Mouse (Mus musculus) midbrain, embryonic 15.5 days (tissue): ENCODE measurements around the gene F13a1. TPM values are rescaled to one million over a fixed set of nuclear protein-coding genes. Genes with fewer than 3 reads are reported as not detected.

Experiments
- ATAC-seq: fragments of 200-750 bp; cut with Nextera tagmentation; replicated peaks from 2 replicates; pipeline ENCODE4 v1.8.0; 2017; ENCODE audit warnings: moderate TSS enrichment
- H3K27ac ChIP-seq: fragments of 300-500 bp; sonication (generic); 2 replicates; pipeline ENCODE4 v1.5.1; 2015; ENCODE audit warnings: mild to moderate bottlenecking, inconsistent platforms
- H3K27me3 ChIP-seq: fragments of 300-500 bp; sonication (generic); replicated peaks from 2 replicates; pipeline ENCODE4 v1.6.1; 2015; ENCODE audit warnings: inconsistent platforms
- H3K36me3 ChIP-seq: fragments of 300-500 bp; sonication (generic); replicated peaks from 2 replicates; pipeline ENCODE4 v1.6.1; 2015; ENCODE audit warnings: inconsistent platforms
- H3K4me1 ChIP-seq: fragments of 300-500 bp; sonication (generic); 2 replicates; pipeline ENCODE4 v1.6.1; 2015; ENCODE audit warnings: inconsistent platforms
- H3K4me2 ChIP-seq: fragments of 300-500 bp; sonication (generic); 2 replicates; pipeline ENCODE4 v1.6.1; 2015; ENCODE audit warnings: inconsistent platforms, mild to moderate bottlenecking, moderate library complexity
- H3K4me3 ChIP-seq: fragments of 300-500 bp; sonication (generic); 2 replicates; pipeline ENCODE4 v1.5.1; 2015; ENCODE audit warnings: mild to moderate bottlenecking, inconsistent platforms
- H3K9ac ChIP-seq: fragments of 300-500 bp; sonication (generic); 2 replicates; pipeline ENCODE4 v1.6.1; 2015; ENCODE audit warnings: mild to moderate bottlenecking, inconsistent platforms
- H3K9me3 ChIP-seq: fragments of 300-500 bp; sonication (generic); 2 replicates; pipeline ENCODE4 v1.6.1; 2016; ENCODE audit warnings: inconsistent platforms
- WGBS: fragments of 180-500 bp; shearing (Covaris S2); methylation state at CpG from one replicate; pipeline ENCODE4 v1.1.7; 2015; ENCODE audit warnings: mixed read lengths; 5-methylcytosine and 5-hydroxymethylcytosine counted together
- polyA plus RNA-seq: library from polyadenylated mRNA; unstranded; fragments of >200 nt; fragmentation: Nextera tagmentation; extraction: Ambion mirVana; gene quantifications from 2 replicates; pipeline ENCODE4 v1.2.1, GENCODE M21; 2015

F13a1 gene
- polyA plus RNA-seq, result 17.3 and 19.4 TPM in 2 replicates

DNA sequence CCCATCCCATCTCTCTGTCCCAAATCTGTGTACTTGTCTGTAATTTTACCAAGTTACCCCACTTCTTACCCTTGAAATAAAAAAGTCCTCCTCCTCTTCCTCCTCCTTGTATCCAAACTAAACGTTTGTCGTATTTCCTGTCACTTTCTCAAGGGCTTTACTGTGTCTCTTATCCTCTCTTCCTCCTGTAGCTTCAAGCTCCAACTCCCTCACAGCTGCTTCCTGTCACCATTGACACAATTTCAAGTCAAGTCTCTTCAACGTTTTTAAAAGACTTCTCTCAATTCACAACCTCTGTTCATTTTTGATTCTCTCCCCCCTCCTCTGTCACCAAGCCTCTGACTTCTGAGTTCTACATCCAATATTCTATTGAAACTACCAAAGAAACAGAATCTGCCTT, at the start of gene F13a1:
Gene F13a1 (minus strand): TSS at position 119 of the 400 bp plus-strand sequence.
- WGBS, result 76% methylated on average over 3 of the region's 3 CpGs
- Histone ChIP-seq H3K27me3 (no peaks in the 10 kb centered on the region), H3K36me3 (no peaks in the 10 kb centered on the region), H3K9me3 (no peaks in the 10 kb centered on the region), H3K4me1 (no peaks in the 10 kb centered on the region), H3K4me2 (no peak within 1 kb of the TSS), H3K4me3 (no peak within 1 kb of the TSS), H3K9ac (no peak within 1 kb of the TSS), H3K27ac (no peak within 1 kb of the TSS)
- no peak for ATAC-seq

DNA sequence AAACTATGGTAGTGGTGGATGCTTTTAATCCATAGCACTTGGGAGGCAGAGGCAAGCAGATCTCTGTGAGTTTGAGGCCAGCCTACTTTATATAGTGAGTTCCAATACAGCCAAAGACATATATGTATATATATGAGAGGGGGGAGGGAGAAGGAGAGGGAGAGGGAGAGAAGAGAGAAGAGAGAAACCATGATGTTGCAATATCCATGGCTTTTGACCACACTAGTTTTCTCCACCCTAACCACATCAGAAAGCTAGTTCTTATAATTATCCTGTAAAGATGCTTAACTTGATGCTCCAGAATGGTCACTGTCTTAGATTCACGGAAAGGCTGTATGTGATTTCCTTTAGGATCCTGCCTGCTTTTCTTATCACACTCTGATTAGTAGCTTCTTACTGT, 41.6 kb upstream of the F13a1 start:
- H3K4me2 ChIP-seq, result no peak overlapping the region
- 96% methylated on average over 1 of the region's 1 CpGs for WGBS
- H3K27me3 ChIP-seq, result no peaks in the 10 kb centered on the region
- H3K4me3 ChIP-seq, result no peak overlapping the region
- no peak for ATAC-seq
- no peak overlapping the region for H3K27ac ChIP-seq
- no peak overlapping the region for H3K9ac ChIP-seq
- no peaks in the 10 kb centered on the region for H3K4me1 ChIP-seq
- no peaks in the 10 kb centered on the region for H3K36me3 ChIP-seq
- H3K9me3 ChIP-seq, result no peaks in the 10 kb centered on the region

DNA sequence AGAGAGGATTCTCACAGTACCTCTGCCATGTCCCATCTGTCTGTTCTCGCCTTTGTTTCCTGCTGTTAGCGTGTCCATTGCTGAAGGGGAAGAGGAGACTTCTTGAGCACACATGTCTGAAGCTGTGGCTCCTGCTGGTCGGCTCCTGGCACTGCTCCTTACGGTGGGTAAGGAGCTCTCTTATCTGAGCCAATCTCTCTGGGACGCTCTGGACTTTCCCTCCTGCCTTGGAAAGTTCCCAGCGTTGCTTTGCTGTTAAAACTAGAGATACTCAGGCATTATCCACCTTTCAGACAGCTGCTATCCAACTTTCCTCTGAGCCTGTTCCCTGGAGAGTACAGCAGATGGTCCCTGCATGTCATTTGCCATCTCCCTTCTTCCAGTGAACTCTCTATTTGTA, 39.1 kb upstream of the F13a1 start:
- H3K27ac ChIP-seq, result no peak overlapping the region
- no peak for ATAC-seq
- no peaks in the 10 kb centered on the region for H3K4me1 ChIP-seq
- H3K36me3 ChIP-seq, result no peaks in the 10 kb centered on the region
- 73% methylated on average over 6 of the region's 6 CpGs for WGBS
- no peak overlapping the region for H3K9ac ChIP-seq
- no peaks in the 10 kb centered on the region for H3K27me3 ChIP-seq
- no peaks in the 10 kb centered on the region for H3K9me3 ChIP-seq
- H3K4me3 ChIP-seq, result no peak overlapping the region
- no peak overlapping the region for H3K4me2 ChIP-seq

DNA sequence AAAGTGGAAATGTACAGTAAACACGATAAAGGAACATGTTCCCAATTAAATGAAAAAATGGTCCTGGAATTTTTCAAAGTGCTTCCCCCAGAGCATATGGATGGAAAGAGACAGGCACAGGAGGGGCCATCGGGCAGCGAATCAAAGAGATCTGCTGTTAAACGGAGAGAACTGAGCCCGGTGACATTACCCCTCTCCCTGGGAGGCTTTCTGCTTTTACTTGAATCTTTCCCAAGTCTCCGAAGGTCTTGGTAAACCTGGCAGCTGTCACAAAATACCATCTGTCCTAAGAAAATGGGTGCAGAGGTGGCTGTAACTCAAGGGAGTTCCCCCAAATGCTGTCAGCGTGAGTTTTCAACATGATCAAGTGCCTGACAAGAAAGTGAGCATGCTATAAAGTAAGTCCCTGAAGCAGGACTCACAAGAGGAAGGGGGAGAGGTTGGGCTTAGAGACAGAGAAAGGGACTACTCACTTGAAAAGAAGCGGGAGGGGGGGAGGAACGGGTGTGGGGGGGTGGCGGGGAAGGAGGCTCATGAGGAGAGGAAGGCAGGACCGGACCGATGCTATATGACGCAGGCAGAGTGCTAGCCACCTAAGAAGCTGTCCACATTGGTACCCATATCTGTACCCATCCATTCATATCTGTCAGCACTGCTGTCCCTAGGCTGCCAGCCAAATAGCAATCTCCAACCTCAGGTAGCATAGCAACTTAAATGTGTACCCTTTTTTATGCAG, 31.6 kb upstream of the F13a1 start:
- Histone ChIP-seq H3K36me3 (no peaks in the 10 kb centered on the region), H3K9me3 (no peaks in the 10 kb centered on the region), H3K27me3 (no peaks in the 10 kb centered on the region), H3K27ac (no peak overlapping the region), H3K4me3 (no peak overlapping the region), H3K9ac (no peak overlapping the region), H3K4me2 (peak overlapping the region; percentile 17; the same call in 1 of the 2 replicates), H3K4me1 (peaks cover 6% of the 10 kb centered on the region; the same call in 1 of the 2 replicates)
- peak; percentile 54 for ATAC-seq
- 36% methylated on average over 13 of the region's 13 CpGs for WGBS

GRCm38 (mm10) chr13:37071390-37071789, 21.3 kb upstream of the F13a1 start:
- Histone ChIP-seq H3K36me3 (no peaks in the 10 kb centered on the region), H3K4me2 (no peak overlapping the region), H3K4me3 (no peak overlapping the region), H3K4me1 (no peaks in the 10 kb centered on the region), H3K27ac (no peak overlapping the region), H3K27me3 (no peaks in the 10 kb centered on the region), H3K9ac (no peak overlapping the region), H3K9me3 (no peaks in the 10 kb centered on the region)
- ATAC-seq, result no peak
- WGBS, result 87% methylated on average over 3 of the region's 3 CpGs

DNA sequence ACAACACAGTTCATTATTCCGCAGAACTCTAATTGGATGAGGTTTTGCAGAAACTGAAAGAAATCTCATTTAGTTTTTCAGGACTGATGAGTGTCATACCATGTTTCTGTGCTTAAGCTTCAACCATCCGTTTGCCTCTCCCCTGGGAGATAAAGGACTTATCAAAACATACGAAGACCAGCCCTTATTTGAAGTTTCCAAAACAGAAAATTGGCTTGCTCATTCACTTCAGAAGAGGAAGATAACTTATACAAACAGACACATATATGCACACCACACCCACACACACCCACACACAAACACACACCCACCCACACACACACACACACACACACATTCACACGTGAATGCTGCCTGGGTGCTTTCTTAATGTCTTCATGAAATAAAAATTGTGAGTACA, 20.8 kb upstream of the F13a1 start:
- no peak for ATAC-seq
- Histone ChIP-seq H3K4me3 (no peak overlapping the region), H3K9me3 (no peaks in the 10 kb centered on the region), H3K36me3 (no peaks in the 10 kb centered on the region), H3K9ac (no peak overlapping the region), H3K4me2 (no peak overlapping the region), H3K4me1 (no peaks in the 10 kb centered on the region), H3K27ac (no peak overlapping the region), H3K27me3 (no peaks in the 10 kb centered on the region)
- 75% methylated on average over 4 of the region's 4 CpGs for WGBS

- H3K4me3 ChIP-seq, result no peak overlapping the region
- no peaks in the 10 kb centered on the region for H3K4me1 ChIP-seq
- no peaks in the 10 kb centered on the region for H3K36me3 ChIP-seq
- H3K9me3 ChIP-seq, result no peaks in the 10 kb centered on the region
- no peak for ATAC-seq
- 69% methylated on average over 5 of the region's 5 CpGs for WGBS
- no peak overlapping the region for H3K27ac ChIP-seq
- H3K9ac ChIP-seq, result no peak overlapping the region
- no peaks in the 10 kb centered on the region for H3K27me3 ChIP-seq
- no peak overlapping the region for H3K4me2 ChIP-seq
Measured at GRCm38 (mm10) chr13:37060810-37061209, 10.8 kb upstream of the F13a1 start.

- Histone ChIP-seq H3K9me3 (no peaks in the 10 kb centered on the region), H3K9ac (no peak overlapping the region), H3K4me3 (no peak overlapping the region), H3K27me3 (no peaks in the 10 kb centered on the region), H3K27ac (no peak overlapping the region), H3K36me3 (no peaks in the 10 kb centered on the region), H3K4me1 (no peaks in the 10 kb centered on the region), H3K4me2 (no peak overlapping the region)
- ATAC-seq, result no peak
- 89% methylated on average over 7 of the region's 7 CpGs for WGBS
Measured at GRCm38 (mm10) chr13:37056662-37057061, 6.6 kb upstream of the F13a1 start.

DNA sequence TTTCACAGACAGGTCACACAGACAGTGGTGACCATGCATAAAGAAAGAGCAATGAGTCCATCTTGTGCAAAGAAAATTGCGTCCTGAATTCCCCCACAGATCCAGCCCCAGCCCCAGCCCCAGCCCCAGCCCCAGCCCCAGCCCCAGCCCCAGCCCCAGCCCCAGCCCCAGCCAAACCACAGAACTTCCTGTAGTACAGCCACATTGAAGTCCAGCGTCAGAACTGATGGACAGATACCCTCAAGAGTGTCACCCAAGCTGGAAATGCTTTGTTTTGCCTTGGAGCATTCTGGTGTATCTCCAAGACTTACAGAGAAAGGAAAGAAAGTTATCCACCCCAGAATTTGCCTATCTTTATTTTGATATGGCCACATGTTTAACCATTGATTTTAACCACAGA, 413 bp downstream of the F13a1 start:
- no peaks in the 10 kb centered on the region for H3K27me3 ChIP-seq

GRCm38 (mm10) chr13:37049018-37049417, 1.0 kb downstream of the F13a1 start:
- no peaks in the 10 kb centered on the region for H3K36me3 ChIP-seq
- no peak overlapping the region for H3K9ac ChIP-seq
- no peaks in the 10 kb centered on the region for H3K4me1 ChIP-seq
- WGBS, result 73% methylated on average over 6 of the region's 6 CpGs
- H3K27me3 ChIP-seq, result no peaks in the 10 kb centered on the region
- no peak overlapping the region for H3K27ac ChIP-seq
- H3K9me3 ChIP-seq, result no peaks in the 10 kb centered on the region
- no peak for ATAC-seq
- H3K4me2 ChIP-seq, result no peak overlapping the region
- H3K4me3 ChIP-seq, result no peak overlapping the region

More for the DNA sequence above, 413 bp downstream of the F13a1 start:
- WGBS, result 72% methylated on average over 2 of the region's 2 CpGs
- no peak for ATAC-seq
- Histone ChIP-seq H3K4me1 (no peaks in the 10 kb centered on the region), H3K9ac (no peak overlapping the region), H3K4me3 (no peak overlapping the region), H3K27ac (no peak overlapping the region), H3K9me3 (no peaks in the 10 kb centered on the region), H3K4me2 (no peak overlapping the region), H3K36me3 (no peaks in the 10 kb centered on the region)

GRCm38 (mm10) chr13:37045005-37045404, 5.0 kb downstream of the F13a1 start:
- WGBS, result 81% methylated on average over 3 of the region's 3 CpGs
- Histone ChIP-seq H3K9ac (no peak overlapping the region), H3K4me2 (no peak overlapping the region), H3K4me3 (no peak overlapping the region), H3K27ac (no peak overlapping the region), H3K36me3 (no peaks in the 10 kb centered on the region), H3K9me3 (no peaks in the 10 kb centered on the region), H3K4me1 (no peaks in the 10 kb centered on the region), H3K27me3 (no peaks in the 10 kb centered on the region)
- ATAC-seq, result no peak

- Histone ChIP-seq H3K4me1 (no peaks in the 10 kb centered on the region), H3K27ac (no peak overlapping the region), H3K4me3 (no peak overlapping the region), H3K9me3 (no peaks in the 10 kb centered on the region), H3K36me3 (no peaks in the 10 kb centered on the region), H3K4me2 (no peak overlapping the region), H3K9ac (no peak overlapping the region), H3K27me3 (no peaks in the 10 kb centered on the region)
- 80% methylated on average over 3 of the region's 3 CpGs for WGBS
- no peak for ATAC-seq
Measured at GRCm38 (mm10) chr13:37034745-37035144, 15.3 kb downstream of the F13a1 start.

DNA sequence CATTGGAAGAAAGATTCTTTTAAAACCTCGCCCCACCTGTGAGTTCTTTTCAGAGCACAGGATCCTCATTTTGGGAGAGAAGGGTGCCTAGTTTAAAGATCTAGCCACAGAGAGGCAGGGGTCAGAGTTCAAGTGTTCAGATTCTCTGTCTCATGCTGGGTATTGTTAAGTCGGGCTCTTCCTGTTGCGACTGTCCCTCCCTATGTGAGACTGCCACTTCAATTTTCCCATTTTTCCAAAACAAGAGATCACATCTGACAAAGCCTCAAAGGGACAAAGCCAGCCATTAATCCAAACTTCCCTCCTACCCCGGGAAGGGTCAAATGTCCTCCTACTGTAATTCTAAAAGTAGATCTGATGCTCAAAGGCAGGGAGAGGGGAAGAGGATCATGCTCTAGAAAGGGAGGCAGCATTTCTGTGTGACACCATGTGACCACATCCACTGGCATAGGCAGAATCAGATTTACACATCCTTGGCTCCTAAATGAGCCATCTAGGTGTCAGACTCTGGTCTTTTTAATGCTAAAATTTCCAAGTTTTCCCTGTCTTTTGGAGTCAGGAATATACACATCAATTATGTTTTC, 24.0 kb downstream of the F13a1 start:
- no peaks in the 10 kb centered on the region for H3K4me1 ChIP-seq
- H3K4me2 ChIP-seq, result no peak overlapping the region
- peak; percentile 60 for ATAC-seq
- no peak overlapping the region for H3K4me3 ChIP-seq
- H3K27ac ChIP-seq, result no peak overlapping the region
- no peak overlapping the region for H3K9ac ChIP-seq
- H3K9me3 ChIP-seq, result no peaks in the 10 kb centered on the region; the same call in 1 of the 2 replicates
- no peaks in the 10 kb centered on the region for H3K36me3 ChIP-seq
- 25% methylated on average over 4 of the region's 4 CpGs for WGBS
- no peaks in the 10 kb centered on the region for H3K27me3 ChIP-seq
